Mouse (Mus musculus) olfactory bulb, adult 2 months (tissue): ENCODE data around the gene Mgat2. TPM values are rescaled to one million over a fixed set of nuclear protein-coding genes. Genes with fewer than 3 reads are reported as not detected.
A peak's percentile ranks its signal among the peaks of the same experiment; 100 is the strongest.

Experiments used
- H3K27ac ChIP-seq: fragments of 200-500 bp; 2 replicates; pipeline ENCODE4 v1.5.1; 2012; ENCODE audit warnings: low read depth, low read length; ENCODE audit not compliant: insufficient read depth
- H3K4me1 ChIP-seq: fragments of 200-500 bp; 2 replicates; pipeline ENCODE4 v1.6.1; 2012; ENCODE audit warnings: low read length; ENCODE audit not compliant: control insufficient read depth, insufficient read depth
- H3K4me3 ChIP-seq: fragments of 200-500 bp; 2 replicates; pipeline ENCODE4 v1.5.1; 2012; ENCODE audit warnings: mild to moderate bottlenecking, low read depth, low read length, moderate library complexity; ENCODE audit not compliant: insufficient read depth
- CTCF ChIP-seq: fragments of 200-500 bp; IDR thresholded peaks from 2 replicates; pipeline ENCODE4 v1.5.1; 2012; ENCODE audit warnings: low read depth, mild to moderate bottlenecking, low read length, moderate library complexity; ENCODE audit not compliant: insufficient read depth
- POLR2A ChIP-seq: fragments of 200-500 bp; IDR thresholded peaks from 2 replicates; pipeline ENCODE4 v1.6.1; 2012; ENCODE audit warnings: mild to moderate bottlenecking, low read depth, low read length, moderate library complexity; ENCODE audit not compliant: insufficient read depth
- WGBS: fragments of 180-500 bp; shearing (Covaris S2); methylation state at CpG from one replicate; pipeline ENCODE4 v1.1.7; 2018; 5-methylcytosine and 5-hydroxymethylcytosine counted together
- polyA plus RNA-seq: library from polyadenylated mRNA; stranded (reverse); fragments of >200 nt; gene quantifications from 2 replicates; pipeline ENCODE4 v1.2.4, GENCODE M21; 2012; ENCODE audit warnings: low replicate concordance; ENCODE audit not compliant: missing spikeins, insufficient read depth, insufficient read length

The Mgat2 gene
- polyA plus RNA-seq, 1 experiment: not detected

GRCm38 (mm10) chr12:69190522-69190921 lies 6.6 kb downstream of the Mgat2 start:
- no peaks in the 10 kb centered on the region for H3K4me1 ChIP-seq
- WGBS: 94% methylated on average over 1 of the region's 1 CpGs
- no peak for TF ChIP-seq CTCF
- no peak for TF ChIP-seq POLR2A
- no peak overlapping the region for H3K4me3 ChIP-seq
- no peak overlapping the region for H3K27ac ChIP-seq

GRCm38 (mm10) chr12:69191396-69191795 lies 7.4 kb downstream of the Mgat2 start:
- TF ChIP-seq CTCF (no peak), POLR2A (no peak)
- no peaks in the 10 kb centered on the region for H3K4me1 ChIP-seq
- no peak overlapping the region for H3K4me3 ChIP-seq
- 90% methylated on average over 5 of the region's 5 CpGs for WGBS
- no peak overlapping the region for H3K27ac ChIP-seq

GRCm38 (mm10) chr12:69192637-69193036 lies 8.7 kb downstream of the Mgat2 start:
- Histone ChIP-seq H3K4me3 (no peak overlapping the region), H3K4me1 (no peaks in the 10 kb centered on the region), H3K27ac (no peak overlapping the region)
- TF ChIP-seq CTCF (no peak), POLR2A (no peak)
- 98% methylated on average over 2 of the region's 2 CpGs for WGBS

GRCm38 (mm10) chr12:69196444-69197377 lies 12.8 kb downstream of the Mgat2 start, which contains the start of gene Gm49383:
Gm49383 (minus strand) TSS chr12:69197104.
- Histone ChIP-seq H3K27ac (peak within 1 kb of the TSS; percentile 89), H3K4me1 (peaks cover 5% of the 10 kb centered on the region; the same call in 1 of the 2 replicates), H3K4me3 (peak within 1 kb of the TSS; percentile 67)
- TF ChIP-seq POLR2A: peak; percentile 96
- no peak for TF ChIP-seq CTCF
- WGBS: under 1% methylated on average over 75 of the region's 75 CpGs

- H3K27ac ChIP-seq: peak overlapping the region; percentile 89
- H3K4me3 ChIP-seq: peak overlapping the region; percentile 67
- H3K4me1 ChIP-seq: peaks cover 5% of the 10 kb centered on the region; the same call in 1 of the 2 replicates
- TF ChIP-seq POLR2A: no peak; the same call in 1 of the 2 replicates
- no peak for TF ChIP-seq CTCF
- WGBS: under 1% methylated on average over 94 of the region's 94 CpGs
These were observed 13.6 kb downstream of the Mgat2 start for GRCm38 (mm10) chr12:69197378-69198163.

DNA sequence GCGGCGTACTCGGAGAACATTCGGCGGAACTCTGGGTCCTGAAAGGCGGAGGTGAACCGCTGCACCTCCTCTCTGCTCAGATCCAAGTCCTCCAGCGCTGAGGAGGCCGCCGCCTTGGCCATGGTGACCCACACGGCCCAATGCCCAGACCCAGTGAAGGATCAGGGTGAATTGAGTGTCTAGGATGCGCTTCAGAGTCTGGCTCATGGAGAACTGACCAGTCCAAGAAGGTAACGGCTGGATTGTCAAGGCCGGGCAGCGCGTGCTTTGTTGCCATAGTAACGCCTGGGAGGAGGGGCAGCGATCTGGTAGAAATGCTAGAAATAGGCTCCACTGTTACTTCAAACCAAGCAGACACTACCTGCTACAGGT lies 14.2 kb downstream of the Mgat2 start, which contains the start of gene Dnaaf2:
Gene Dnaaf2 (minus strand): TSS at position 266 of the 372 bp plus-strand sequence.
- WGBS: under 1% methylated on average over 18 of the region's 18 CpGs
- no peak for TF ChIP-seq POLR2A
- TF ChIP-seq CTCF: no peak
- Histone ChIP-seq H3K4me3 (peak within 1 kb of the TSS; percentile 67), H3K4me1 (peaks cover 5% of the 10 kb centered on the region; the same call in 1 of the 2 replicates), H3K27ac (peak within 1 kb of the TSS; percentile 89)

- Histone ChIP-seq H3K4me3 (no peak overlapping the region), H3K4me1 (peaks cover 7% of the 10 kb centered on the region; the same call in 1 of the 2 replicates), H3K27ac (no peak overlapping the region)
- TF ChIP-seq CTCF (no peak), POLR2A (no peak)
These were observed 15.0 kb downstream of the Mgat2 start for GRCm38 (mm10) chr12:69198985-69199384.

DNA sequence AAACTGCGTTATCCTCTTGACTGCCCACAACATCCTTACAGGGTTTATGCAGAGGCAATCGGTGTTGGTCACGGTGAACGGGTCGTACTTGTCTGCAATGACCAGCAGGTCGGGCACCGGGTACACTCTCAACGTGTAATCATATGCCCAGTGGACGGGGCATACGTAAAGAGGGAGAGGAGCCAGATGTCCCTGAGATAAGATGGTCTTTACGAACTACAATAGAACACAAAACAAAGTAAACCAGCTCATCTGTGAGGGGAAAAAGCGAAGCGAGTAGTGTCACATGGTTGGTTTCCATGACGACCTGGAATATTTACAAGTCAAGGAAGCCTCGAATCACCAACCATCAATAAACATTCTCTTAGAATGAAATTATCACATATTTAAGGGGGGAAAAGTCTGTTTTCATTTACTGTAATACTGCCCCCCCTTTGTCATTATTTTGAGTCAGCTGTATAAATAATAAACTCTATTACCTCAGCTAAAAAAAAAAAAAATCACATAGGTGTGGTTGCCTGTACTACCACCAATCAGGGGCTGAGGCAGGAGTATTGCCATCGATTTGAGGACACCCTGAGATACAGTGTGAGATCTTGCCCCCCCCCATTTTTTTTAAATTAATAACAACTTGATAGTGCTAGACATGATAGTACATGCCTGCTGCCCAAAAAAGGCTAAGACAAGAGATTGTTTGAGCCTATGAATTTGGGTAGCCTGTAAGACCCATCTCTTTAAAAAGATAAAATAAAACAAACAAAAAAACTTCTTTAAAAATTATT lies 20.3 kb downstream of the Mgat2 start, which contains the start of gene Gm49384:
Gene Gm49384 (minus strand): TSS at position 216 of the 782 bp plus-strand sequence.
- WGBS: 63% methylated on average over 16 of the region's 16 CpGs
- no peak for TF ChIP-seq CTCF
- TF ChIP-seq POLR2A: no peak
- no peak within 1 kb of the TSS for H3K27ac ChIP-seq
- H3K4me1 ChIP-seq: peaks cover 2% of the 10 kb centered on the region; the same call in 1 of the 2 replicates
- H3K4me3 ChIP-seq: no peak within 1 kb of the TSS

DNA sequence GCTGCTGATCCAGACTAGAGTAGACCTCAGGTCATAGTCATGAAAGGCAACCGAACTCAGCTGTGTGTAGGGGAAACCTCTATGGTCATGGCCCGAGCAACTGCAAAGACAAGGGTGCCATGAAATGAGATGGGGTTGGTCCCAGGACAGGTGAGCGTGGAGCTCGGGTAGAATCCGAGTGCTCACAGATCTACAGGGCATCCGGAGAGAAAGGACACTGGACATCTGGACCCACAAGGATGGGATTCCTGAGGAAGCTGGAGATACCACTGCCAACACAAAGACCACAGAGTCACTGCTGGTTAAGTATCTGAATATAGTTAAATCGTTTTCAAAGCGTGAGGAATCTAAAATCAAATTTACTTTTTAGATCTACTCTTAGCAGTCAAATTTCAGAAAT lies 23.4 kb downstream of the Mgat2 start:
- Histone ChIP-seq H3K4me3 (no peak overlapping the region), H3K4me1 (peaks cover 2% of the 10 kb centered on the region; the same call in 1 of the 2 replicates), H3K27ac (no peak overlapping the region)
- TF ChIP-seq CTCF (no peak), POLR2A (no peak)
- WGBS: 93% methylated on average over 8 of the region's 8 CpGs
